Mouse (Mus musculus): Measurements from ENCODE around the gene 4930568D16Rik.
A peak's percentile ranks its signal among the peaks of the same experiment; 100 is the strongest.

The 4930568D16Rik gene

DNA sequence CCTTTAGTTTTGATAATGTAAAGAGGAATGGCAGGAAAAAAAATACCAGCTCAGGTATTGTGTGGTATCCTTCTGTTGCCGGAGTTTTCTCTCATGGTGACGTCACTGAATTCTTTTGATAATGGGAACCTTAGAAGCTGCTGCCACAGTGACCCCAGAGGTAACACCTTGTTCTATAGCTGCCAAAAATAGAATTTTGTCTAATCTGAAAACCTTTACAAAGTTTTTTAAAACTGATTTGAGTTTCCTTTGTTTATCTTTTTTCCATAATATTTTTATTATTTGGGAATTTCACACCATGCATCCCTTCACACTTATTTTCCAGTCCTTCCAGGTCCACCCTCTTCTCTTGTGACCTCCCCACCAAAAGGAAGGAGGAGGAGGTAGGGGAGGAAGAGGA is at the start of gene 4930568D16Rik:
Gene 4930568D16Rik, minus strand, starts transcription at position 101 of the 400 bp plus-strand sequence.
- no peak for DNase-seq (ENCODE audit: low spot score in 2 of 2)

DNA sequence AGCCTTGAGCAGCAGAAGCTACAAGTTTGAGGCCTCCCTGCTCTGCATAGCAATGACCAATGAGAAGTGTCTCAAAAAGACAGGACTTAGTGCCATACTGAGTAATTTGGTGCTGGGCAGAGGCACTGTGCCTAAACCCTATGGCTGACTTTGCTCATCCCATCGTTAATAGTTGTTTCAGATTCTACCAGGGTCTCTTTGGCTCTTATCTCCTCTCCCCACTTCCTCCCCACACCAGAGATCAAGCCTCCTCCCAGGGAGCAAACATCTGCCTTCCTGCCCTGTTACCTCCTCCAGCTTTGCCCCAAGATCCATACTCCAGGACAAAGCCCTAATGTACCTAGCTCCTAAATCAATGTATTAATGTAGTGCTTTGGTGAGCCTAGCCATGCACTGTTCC is 49.7 kb upstream of the 4930568D16Rik start:
- DNase-seq (ENCODE audit: low spot score in 2 of 2), result no peak

DNA sequence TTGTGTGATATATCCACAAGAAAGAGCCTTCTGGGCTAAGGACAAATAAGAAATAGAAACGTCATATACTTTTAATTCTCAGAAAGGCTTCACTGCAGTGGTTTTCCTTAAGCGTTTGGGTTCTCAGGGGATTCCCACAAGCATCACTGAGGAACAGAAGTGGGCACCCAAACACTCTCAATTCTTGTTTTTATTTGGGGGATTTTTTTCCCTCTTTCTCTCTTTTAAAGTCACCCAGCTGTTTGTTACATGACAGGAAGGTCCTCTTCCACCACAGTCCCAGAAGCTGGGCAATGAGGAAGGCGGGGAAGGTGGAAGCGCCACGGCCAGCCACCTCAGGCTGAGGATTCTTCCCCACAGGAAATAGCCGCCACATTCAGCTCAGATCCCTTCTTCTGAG is 48.9 kb upstream of the 4930568D16Rik start:
- no peak for DNase-seq (ENCODE audit: low spot score in 2 of 2)

DNA sequence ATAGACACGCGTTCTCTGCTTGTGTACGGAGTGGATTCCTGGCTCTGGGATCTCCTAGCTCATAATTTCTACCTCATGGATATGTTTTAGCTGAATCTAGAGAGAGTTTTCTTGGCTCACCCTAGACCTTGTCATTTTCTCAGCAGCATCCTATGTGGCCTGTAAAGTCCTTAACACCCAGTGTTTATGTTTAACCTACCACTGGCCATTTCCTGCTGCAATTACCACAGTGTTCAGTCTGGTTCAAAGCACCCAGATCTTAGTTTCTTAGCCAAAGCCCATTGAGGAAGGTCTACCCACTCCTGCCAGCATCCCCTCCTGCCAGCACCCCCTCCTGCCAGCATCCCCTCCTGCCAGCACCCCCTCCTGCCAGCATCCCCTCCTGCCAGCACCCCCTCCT is 45.3 kb upstream of the 4930568D16Rik start:
- no peak for DNase-seq (ENCODE audit: low spot score in 2 of 2)

DNA sequence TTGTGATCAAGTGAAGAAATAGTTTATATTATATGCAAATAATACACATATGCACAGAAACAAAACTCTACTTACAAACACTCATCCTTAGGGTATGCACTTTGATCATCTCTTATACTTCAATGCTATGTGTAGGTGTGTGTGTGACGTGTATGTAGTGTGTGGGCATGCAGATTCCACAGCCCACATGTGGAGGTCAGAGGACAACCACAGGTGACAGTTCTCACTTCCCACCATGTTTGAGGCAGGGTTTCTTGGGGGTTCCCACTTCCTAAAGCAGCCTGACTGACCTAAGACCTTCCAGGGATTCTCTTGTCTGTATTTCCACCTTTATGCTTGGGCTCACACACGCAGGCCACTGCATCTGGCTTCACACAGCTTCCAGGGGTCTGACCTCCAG is 44.7 kb upstream of the 4930568D16Rik start:
- no peak for DNase-seq (ENCODE audit: low spot score in 2 of 2)

DNA sequence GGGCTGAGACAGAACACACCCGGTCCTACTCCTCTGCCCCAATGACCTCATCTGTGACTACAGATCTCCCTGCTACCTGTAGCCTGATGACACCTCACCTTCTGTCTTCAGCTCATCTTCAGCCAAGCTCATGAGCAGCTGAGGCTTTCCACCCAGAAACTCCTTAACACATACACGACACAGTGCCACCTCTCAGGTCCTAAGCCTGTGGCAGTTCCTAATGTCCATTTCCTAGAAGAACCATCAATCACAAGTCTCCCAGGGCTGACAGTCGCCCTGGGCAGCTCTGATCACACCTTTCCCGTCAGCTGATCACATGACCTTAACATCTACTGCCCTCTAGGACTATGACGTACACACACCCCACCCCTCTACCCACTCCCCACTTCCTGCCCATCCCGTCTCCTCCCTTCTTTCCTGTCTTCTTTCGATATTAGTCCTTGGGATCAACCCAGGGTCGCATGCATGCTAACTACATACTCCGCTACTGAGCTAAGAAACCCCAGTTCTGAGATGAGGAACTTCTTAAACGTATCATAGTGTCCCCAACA is 44.2 kb upstream of the 4930568D16Rik start:
- no peak for DNase-seq (ENCODE audit: low spot score in 2 of 2)

DNA sequence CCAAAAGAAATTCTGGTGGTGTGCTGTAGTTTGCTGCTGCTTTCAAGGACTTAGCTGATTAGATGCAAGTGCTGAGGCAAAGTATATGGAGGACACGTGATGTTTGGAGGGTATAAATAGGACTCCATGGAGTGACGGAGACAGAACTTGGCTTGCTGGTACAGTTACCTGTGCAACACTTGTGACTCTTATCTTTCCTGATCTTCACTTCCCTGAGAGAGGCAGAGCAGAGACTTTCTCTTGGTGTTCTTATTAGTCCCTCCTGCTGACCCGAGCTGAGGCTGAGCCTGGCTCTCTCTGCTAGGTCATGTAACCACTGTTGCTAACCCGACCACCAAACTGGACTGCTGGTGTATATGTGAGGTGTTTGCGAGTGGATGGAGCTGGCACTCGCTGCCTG is 41.9 kb upstream of the 4930568D16Rik start:
- no peak for DNase-seq (ENCODE audit: low spot score in 2 of 2)

DNA sequence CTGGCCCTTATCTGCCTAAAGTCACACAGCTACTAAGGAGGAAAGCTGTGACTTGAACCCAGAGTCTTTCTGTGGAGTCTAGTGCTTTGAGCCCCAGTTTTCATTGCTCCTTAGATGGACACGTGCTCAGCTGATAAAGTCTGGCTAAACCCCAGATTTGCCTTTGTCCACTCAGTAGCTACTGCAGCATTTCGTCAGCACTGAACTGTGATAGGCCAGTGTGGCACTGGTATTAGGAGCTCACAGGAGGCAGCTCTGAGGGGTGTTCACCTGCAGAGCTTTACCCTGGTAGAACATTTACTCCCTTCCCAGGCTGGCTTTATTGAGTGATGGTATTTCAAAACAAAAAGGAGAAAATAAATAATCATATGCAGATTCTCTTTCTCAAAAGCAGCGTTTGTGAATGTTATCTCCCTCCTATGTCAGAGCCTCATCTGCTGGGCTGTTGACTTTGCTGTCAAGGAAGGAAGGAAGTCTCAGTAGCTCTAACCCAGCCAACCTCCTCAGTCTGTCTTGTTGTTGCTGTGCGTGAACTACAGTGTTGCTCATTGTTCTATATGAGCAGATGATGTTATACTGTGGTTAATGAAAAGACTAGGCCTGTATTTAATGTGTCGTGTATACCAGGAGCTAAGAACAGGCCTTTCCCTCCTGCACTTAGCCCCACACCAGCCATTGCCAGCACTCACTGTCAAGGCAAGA is 41.0 kb upstream of the 4930568D16Rik start:
- no peak for DNase-seq (ENCODE audit: low spot score in 2 of 2)

DNA sequence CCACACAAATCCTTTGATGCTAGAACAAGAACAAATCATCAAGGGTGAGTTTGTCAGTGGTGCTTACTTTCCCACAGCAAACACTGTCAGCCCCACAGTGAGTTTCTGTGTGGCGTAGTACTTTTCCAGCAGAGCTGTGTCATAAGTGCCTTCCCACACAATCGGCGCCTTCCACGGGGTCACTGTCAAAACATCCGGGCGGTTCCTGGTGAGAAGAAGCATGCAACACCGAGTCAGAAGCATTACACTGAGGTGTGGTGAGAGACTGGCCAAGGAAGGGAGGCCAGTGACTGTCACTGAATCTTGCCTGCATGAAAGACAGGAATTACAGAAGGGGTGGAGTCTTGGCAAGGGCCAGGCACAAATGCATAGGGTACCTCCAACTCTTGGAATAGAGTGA is 40.3 kb upstream of the 4930568D16Rik start:
- no peak for DNase-seq (ENCODE audit: low spot score in 2 of 2)

DNA sequence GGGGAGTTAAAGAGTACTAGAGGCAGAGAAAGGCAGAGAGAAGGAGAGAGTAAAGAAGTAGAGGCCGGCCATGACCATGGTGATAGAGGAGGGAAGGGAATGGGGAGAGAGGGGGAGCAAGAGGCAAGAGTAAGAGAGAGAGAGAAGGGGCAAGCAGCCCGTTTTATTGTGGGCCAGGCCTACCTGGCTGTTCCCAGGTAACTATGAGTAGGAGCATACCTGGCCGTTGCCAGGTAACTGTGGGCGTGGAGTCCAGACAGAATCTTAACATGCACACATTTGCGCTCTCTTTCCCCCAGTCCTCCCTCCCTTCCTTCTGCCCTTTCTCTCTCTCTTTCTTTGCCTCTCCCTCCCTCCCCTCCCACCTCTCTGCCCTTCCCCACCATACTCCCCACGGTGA is 39.7 kb upstream of the 4930568D16Rik start:
- no peak for DNase-seq (ENCODE audit: low spot score in 2 of 2)

DNA sequence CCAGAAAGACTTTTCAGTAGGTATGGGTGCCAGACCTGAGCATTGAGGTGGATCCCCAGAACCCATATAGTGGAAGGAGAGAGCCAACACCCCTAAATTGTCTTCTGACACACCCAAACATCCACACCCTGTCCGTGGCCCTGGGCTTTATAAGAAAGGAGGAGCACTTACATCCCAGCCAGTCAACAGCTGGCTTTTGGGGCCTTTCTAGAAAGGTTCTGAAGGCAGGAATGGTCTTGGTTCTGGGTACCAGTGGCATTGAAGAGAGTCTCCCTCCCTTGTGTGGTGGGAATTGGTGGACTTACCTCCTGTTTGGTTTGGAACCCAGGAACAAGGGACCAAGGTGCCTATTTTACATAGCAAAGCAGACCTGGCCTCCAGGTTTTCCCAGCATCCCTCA is 39.1 kb upstream of the 4930568D16Rik start:
- no peak for DNase-seq (ENCODE audit: low spot score in 2 of 2)

DNA sequence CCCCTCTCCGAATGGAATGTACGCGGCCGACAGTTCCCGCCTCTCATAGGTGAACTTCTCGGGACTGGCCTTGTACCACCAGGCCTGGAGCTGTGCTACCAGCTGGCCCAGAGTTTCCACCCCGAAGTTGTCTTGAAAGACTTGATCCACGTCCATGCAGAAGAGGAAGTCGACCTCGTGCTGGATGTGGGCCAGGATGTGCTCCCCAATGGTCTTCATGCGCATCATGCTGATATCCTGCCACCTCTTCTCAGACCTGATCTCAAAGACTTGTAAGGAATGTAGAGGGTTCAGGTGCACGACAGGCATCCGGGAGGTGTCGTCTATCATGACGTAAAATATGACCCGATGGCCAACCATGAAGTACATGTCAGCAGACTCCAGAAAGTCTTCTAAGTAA is 34.9 kb upstream of the 4930568D16Rik start:
- no peak for DNase-seq (ENCODE audit: low spot score in 2 of 2)

DNA sequence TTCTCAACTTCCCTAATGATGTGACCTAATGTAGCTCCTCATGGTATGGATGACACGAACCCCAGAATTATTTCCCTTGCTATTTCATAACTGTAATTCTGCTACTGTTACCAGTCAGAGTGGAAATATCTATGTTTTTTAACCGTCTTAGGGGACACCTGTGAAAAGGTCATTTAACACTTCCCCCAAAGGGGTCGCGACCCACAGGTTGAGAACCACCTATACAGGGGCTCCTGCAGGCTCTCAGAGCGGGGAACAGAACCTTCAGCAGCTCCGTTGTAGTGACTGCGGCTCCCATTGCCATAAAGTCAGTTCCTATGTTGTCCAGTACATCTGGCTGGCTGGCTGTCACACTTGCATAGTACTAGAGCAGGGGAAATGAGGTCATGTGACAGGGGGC is 33.2 kb upstream of the 4930568D16Rik start:
- DNase-seq (ENCODE audit: low spot score in 2 of 2), result no peak

DNA sequence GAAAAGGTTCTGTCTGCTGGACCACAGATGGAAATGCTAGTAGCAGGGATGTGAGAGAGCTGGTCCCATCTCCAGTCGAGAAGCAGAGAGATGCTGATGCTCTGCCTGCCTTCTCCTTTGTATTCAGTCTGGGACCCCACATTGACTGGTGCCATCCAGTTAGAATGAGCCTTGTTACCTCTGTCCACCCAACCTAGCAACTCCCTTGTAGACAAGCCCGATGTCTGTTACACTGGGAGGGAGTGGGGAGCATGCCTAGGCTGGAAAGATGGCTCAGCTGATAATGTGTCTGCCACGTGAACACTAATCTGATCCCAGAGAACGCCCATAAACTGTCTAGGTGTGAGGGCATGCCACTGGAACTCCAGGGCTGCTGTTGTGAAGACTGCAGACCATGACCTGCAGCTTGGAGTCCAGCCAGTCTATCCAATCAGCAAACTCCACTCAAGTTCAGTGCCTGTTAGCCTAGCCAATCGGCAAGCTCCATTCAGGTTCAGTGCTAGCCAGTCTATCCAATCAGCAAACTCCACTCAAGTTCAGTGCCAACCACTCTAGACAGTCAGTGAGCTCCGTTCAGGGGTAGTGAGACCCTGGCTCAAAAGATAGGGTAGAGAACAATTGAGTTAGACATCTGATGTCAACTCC is 30.8 kb upstream of the 4930568D16Rik start:
- DNase-seq (ENCODE audit: low spot score in 2 of 2), result no peak

DNA sequence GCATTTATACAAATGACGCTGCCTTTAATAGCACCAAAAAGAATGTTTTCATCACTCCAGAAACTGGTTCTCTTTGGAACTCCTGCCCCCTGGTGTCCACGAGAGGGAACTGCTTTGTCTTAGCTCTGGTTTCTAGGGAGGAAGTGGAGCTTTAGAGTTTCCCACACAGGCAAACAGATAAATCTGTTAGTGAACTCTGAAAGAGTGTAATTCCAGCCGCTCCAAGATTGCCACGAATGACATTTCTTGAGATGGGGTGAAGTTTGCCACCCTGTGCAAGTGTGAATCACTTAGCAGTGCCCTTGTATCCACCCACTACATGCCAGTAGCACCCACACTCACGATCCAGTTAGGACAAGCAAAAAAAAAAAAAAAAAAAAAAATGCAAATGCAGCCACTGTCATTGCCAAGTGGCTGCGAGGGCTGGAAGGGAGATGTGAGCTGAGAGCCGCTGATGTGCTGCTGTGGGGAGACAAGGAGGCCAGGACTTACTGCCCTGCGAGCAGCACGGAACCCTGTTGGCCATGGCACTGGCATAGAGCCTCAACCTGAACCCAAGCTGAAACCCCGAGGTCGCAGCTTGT is 30.2 kb upstream of the 4930568D16Rik start:
- DNase-seq (ENCODE audit: low spot score in 2 of 2), result peak; percentile 40 to 58

DNA sequence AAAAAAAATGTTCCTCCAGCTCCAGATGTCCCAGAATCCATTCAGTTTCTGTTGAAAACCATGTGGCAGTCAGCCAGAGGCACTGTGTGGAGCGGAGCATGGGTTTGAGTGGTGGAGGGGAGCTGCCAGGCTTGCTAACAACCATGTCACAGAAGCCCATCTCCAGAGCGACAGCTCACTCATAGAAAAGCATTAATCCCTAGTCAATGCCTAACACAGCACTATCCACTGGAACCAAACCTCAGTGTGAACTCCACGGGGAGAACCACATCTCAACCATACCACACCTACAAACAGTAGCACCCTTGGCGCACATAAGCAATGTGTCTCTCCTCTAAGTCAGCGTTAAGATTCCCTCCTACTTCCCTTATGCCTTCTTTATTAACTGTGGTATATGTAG is 29.6 kb upstream of the 4930568D16Rik start, which contains the start of gene 4930402F06Rik:
Gene 4930402F06Rik, minus strand, starts transcription at position 80 of the 400 bp plus-strand sequence.
- DNase-seq (ENCODE audit: low spot score in 2 of 2), result no peak

DNA sequence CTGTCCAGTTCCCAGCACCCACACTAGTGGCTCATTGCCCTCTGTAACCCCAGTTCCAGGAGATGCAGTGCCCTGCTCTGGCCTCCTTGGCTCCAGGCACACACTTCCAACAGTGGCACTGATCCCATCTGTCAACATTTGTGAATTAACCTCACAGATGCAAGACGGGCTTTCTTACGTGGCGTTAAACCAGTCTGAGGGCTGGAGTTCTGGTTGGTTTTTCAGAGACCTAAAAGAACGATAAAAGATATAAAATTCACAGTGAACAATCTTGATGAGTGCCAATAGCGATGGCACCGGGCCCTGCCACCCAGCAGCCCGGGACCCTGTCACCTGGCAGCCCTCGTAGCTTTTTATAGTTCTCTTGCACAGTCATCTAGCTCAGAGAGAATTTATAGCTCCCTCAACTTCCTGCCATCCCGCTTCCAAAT is 17.9 kb upstream of the 4930568D16Rik start:
- DNase-seq (ENCODE audit: low spot score in 2 of 2), result no peak

DNA sequence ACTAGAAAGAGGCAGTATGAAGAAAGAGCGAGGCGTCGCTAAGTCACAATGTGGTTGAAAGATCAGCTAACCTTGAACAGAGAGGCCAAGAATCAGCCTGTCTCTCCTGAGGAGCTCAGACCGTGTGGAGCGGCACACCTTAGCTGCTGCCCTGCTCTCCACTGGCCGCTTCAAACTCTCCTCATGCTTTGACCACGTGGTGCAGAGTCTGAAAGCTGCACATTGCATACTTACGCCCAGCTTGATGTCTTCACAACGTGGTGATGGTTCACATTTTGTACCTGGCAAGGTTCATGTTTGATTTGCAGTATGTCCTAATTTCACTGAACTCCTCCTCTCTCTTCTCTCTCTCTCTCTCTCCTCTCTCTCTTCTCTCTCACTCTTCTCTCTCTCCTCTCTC is 11.8 kb upstream of the 4930568D16Rik start:
- no peak for DNase-seq (ENCODE audit: low spot score in 2 of 2)

DNA sequence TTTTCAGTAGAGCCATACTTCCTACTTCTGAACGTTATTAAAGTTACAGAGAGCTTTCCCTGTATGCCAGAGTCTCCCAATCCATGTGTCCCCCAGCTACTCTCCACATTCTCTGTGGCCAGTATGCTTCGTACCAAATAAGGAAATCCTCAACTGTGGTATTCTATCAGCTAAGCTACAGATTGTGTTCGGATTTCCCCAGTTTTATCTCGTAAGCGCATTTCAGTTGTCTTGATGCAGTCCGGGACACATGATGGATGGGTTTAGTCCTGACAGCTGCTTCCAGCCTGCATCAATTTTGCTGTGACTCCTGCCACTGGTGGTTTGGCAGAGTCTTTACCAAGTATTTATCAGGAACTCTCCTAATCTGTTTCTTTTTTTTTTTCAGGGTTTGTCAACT is 10.1 kb upstream of the 4930568D16Rik start:
- no peak for DNase-seq (ENCODE audit: low spot score in 2 of 2)

DNA sequence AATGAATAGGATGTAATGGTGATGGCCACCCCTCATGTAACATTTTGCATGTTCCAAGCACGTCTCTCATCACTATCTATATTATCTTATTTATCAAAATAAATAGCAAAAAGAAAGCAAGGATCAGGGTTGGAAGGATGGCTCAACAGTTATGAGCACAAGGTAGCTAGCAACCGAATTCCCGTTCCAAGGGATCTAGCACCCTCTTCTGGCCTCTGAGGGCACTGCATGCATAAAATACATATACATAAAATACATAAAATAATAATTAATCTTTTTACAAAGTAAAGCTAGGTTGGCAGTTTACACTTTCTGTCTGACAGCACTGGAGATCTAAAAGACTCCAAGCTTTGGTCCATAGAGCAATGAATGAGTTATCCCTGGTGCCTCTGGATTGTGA is 5.5 kb upstream of the 4930568D16Rik start:
- DNase-seq (ENCODE audit: low spot score in 2 of 2), result peak in 1 of 2 experiments; percentile 51

DNA sequence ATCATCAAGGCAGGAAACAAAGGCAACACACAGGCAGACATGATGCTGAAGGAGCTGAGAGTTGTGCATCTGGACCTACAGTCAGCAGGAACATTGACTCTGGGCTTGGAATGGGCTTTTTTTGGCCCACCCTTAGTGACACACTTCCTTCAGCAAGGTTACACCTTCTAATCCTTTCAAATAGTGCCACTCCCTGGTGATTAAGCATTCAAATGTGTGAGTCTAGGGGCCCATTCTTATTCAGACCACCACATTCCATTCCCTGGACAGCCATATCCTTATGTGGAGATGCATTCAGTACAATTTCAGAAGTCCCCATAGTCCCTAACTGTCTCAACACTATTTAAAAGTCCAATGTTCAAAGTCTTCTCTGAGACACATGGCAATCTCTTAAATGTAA is 3.2 kb upstream of the 4930568D16Rik start:
- DNase-seq (ENCODE audit: low spot score in 2 of 2), result no peak

DNA sequence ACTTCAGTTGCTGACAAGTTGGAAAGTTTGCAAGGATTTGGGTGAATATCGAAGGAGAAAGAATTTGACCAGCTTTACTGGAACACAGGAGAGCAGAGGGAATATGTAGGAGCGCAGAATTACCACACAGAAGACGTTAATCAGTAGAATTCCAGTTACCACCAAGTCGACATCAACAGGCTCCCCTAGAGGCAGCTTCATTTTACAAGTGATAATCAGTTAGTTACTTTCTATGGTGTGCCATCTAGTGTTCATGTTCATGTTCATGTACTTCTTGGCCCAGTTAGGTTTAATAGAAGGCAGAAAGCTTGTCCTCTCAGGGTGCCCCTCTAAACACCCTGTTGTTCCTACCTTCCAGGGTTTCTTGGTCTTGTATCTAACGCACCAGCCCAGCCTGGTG is 18.3 kb downstream of the 4930568D16Rik start:
- no peak for DNase-seq (ENCODE audit: low spot score in 2 of 2)

DNA sequence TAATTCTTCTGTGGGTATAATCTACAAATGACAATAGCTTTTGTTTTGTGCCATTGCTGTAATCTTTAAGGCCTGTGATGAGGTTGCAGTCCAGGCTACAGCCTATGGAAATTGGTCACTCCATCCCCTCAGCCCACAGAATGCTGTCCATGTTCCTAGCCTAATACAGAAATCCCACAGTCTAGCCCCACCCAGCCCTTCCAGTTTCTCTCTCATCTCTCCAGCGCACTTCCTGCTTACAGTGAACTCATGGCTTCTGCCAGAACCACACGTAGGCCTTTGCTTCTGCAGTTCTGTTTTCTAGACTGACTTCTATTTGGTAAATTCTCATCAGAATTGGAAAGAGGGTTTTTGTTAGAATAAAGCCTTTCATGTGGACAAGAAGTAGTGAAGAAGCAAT is 21.5 kb downstream of the 4930568D16Rik start:
- no peak for DNase-seq (ENCODE audit: low spot score in 2 of 2)
